Mouse (Mus musculus): Measurements from ENCODE around the gene Pcp4l1. TPM values are rescaled to one million over a fixed set of nuclear protein-coding genes. Genes with fewer than 3 reads are reported as not detected.
A peak's percentile ranks its signal among the peaks of the same experiment; 100 is the strongest.

The Pcp4l1 gene
- polyA plus RNA-seq, 1 experiment from 2014 or later = 26.7 TPM

DNA sequence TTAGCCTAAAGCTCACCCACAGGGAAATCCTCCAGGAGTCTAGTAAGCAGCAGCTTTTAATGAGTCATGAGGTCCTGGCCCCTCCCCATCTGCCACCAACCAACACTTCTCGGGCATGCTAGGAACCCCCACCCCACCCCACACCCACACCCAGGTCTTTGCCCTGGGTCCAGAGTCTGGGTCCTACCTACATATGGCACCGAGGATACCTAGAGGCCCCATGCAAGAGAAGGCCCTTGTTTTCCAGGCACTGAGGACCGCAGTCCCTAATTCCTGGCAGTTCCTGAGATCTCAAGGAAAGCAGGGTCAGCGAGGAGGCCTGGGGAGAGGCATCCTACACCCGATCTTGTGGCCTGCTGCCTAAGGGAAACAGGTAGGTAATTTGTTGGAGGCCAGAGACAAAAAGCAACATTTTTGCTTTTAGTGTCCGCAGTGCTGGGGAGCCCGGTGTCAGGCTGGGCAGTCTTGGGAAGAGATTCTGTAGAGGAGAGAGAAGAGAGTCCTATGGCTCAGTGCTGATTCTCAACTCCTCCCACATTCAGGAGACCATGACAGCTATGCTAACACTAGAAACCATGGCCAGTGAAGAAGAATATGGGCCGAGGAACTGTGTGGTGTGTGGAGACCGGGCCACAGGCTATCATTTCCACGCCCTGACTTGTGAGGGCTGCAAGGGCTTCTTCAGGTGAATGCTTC lies 17.9 kb upstream of the Pcp4l1 start, which contains the start of gene Nr1i3:
Gene Nr1i3, plus strand, starts transcription at position 170 of the 696 bp plus-strand sequence.
- Histone ChIP-seq H3K9me3 (replicated peaks) (no peaks in the 10 kb centered on the region), H3K27me3 (ENCODE audit: low read depth, poor library complexity, severe bottlenecking) (no peaks in the 10 kb centered on the region), H3K27ac (replicated peaks) (0 out of 2 replicates have a peak within 1 kb of the TSS, but pooled peaks have one; percentile 17), H3K4me1 (peaks cover 9% of the 10 kb centered on the region; the same call in 1 of the 2 replicates), H3K36me3 (peaks cover 12% of the 10 kb centered on the region), H3K4me3 (no peak within 1 kb of the TSS)
- DNase-seq (ENCODE audit: low spot score) = no peak
- 72% methylated on average over 10 of the region's 10 CpGs for WGBS

DNA sequence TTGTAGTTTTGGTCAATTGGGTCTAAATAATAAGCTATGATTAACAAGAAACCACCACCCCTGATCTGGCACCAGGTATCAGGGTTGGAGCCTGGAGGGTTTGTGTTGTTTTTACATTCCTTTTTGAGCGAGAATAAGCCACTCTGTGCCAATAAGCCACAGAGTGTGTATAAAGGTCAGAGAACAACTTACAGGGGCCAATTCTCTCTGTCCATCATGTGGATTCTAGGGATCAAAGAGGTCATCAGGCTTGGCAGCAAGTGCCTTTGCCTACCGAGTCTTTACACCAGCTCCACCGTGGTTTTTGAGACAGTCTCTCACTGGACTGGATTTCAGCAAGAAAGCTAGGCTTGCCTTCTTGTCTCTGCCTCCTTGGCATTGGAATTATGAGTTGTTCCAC lies 16.8 kb upstream of the Pcp4l1 start:
- peaks cover 9% of the 10 kb centered on the region; the same call in 1 of the 2 replicates for H3K4me1 ChIP-seq
- 0 out of 2 replicates have a peak, but pooled peaks cover 2% of the 10 kb centered on the region for H3K36me3 ChIP-seq
- H3K9me3 ChIP-seq (replicated peaks) = no peaks in the 10 kb centered on the region
- DNase-seq (ENCODE audit: low spot score) = no peak
- WGBS = 48% methylated on average over 3 of the region's 3 CpGs
- H3K27me3 ChIP-seq (ENCODE audit: low read depth, poor library complexity, severe bottlenecking) = no peaks in the 10 kb centered on the region
- no peak overlapping the region for H3K4me3 ChIP-seq
- H3K27ac ChIP-seq (replicated peaks) = no peak overlapping the region

DNA sequence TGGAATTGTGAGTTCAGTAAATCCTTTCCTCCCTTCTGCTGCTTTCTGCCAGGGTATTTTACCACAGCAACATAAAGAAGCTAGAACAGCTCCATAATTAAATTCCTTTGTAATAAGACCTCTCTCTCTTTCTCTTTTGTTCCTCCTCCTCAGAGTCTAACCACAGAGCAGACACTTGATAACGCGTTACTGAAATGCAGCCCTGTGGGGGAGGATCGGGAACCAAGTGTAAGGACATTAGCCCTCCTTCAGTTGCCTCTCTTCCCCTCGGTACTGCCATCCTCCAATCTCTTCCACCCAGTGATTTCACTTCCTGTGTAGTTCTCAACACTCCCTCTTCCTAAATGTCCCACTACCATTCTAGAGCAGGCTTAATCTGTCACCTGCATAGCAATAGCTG lies 13.3 kb upstream of the Pcp4l1 start:
- Histone ChIP-seq H3K36me3 (no peaks in the 10 kb centered on the region), H3K9me3 (replicated peaks) (no peaks in the 10 kb centered on the region), H3K27ac (replicated peaks) (no peak overlapping the region), H3K4me3 (no peak overlapping the region), H3K4me1 (peaks cover 9% of the 10 kb centered on the region; the same call in 1 of the 2 replicates), H3K27me3 (ENCODE audit: low read depth, poor library complexity, severe bottlenecking) (no peaks in the 10 kb centered on the region)
- 28% methylated on average over 4 of the region's 4 CpGs for WGBS
- DNase-seq (ENCODE audit: low spot score) = no peak

DNA sequence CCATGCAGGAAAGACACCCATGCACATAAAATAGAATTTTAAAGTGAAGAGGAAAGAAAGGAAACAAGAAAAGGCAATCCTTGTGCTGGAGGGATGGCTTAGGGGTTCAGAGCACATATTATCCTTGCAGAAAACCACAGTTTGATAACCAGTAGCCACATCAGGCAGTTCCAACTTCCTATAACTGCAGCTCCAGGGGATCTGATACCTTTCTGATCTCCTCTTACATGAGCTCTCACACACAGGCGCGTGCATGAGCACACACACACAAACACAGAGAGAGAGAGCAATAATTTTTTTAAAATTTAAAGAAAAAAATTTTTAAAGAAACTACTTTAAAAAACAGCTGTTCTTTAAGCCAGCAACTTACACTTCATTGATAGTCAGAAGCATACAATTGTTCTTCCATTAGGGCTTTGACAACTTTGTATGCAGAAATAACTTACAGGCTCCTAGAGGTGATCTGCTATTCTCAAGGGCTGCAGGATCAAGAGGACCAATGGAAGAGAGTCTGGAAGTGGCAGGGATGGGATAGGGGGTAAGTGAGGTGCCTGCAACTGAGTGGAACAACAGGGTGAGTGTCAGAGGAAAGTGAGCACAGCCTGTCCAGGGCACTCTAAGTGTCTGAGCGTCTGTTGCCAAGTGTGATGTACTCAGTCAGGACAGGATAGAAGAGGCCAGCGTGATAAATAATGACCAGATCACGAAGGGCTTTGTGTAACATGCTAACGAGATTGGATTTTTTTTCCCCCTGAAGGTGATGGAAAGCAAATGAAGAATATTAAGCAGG lies 9.8 kb upstream of the Pcp4l1 start:
- no peaks in the 10 kb centered on the region for H3K9me3 ChIP-seq (replicated peaks)
- DNase-seq (ENCODE audit: low spot score) = no peak
- no peaks in the 10 kb centered on the region for H3K36me3 ChIP-seq
- WGBS = 82% methylated on average over 6 of the region's 6 CpGs
- no peak overlapping the region for H3K27ac ChIP-seq (replicated peaks)
- no peak overlapping the region for H3K4me3 ChIP-seq
- H3K27me3 ChIP-seq (ENCODE audit: low read depth, poor library complexity, severe bottlenecking) = no peaks in the 10 kb centered on the region
- H3K4me1 ChIP-seq = 0 out of 2 replicates have a peak, but pooled peaks cover 5% of the 10 kb centered on the region

DNA sequence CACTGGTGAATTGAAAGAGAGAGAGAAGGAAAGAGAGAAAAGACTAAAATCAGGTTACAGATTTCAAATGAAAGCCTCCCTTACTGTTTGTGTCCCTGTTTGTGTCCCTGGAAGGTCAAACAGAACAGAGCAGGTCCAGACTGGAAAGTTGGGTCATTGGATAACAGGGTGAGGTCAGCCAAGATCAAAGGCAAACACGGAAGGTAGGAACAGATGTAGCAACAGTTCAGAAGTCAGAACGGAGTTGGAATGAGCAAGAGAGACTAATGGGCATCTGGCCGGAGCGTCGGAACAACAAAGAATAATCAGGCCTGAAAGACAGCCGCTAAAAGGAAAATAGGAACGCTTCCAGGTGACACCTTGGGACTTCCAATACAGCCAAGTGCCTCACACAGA lies 8.2 kb upstream of the Pcp4l1 start:
- no peaks in the 10 kb centered on the region for H3K36me3 ChIP-seq
- H3K4me3 ChIP-seq = no peak overlapping the region
- 0 out of 2 replicates have a peak, but pooled peaks cover 5% of the 10 kb centered on the region for H3K4me1 ChIP-seq
- no peaks in the 10 kb centered on the region for H3K9me3 ChIP-seq (replicated peaks)
- H3K27me3 ChIP-seq (ENCODE audit: low read depth, poor library complexity, severe bottlenecking) = no peaks in the 10 kb centered on the region
- 82% methylated on average over 7 of the region's 7 CpGs for WGBS
- no peak for DNase-seq (ENCODE audit: low spot score)
- no peak overlapping the region for H3K27ac ChIP-seq (replicated peaks)

DNA sequence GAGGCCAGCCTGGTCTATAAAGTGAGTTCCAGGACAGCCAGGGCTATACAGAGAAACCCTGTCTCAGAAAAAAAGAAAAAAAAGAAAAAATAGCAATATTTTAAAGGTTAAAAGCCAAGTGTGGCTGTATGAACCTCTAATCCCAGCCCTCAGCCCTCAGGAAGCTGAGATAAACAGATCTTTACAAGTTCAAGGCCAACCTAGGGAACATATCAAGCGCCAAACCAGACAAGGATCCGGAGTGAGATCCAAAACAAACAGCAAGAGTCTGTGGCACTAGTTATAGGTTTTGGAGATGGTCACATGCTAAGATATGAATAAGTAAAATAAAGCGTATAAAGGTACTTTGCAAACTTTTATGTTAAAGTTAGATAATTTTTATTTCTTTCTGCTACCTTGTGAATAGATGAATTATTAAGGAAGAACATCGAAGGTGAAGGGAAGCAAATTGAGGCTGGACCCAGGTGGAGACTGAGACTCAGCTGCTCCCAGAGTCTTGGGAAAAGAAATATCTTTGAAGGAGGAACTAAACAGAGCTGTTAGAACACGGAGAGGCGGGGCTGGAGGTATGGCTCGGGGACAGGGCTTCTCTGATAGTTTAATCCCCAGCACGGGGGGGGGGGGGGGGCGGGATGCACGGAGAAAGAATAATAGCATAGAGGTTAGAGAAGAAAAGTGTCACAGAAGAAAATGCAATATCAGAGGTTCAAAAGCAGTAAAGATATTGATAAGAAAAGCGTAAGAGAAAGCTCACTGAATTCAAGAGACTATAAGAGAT lies 7.6 kb upstream of the Pcp4l1 start:
- H3K4me1 ChIP-seq = 0 out of 2 replicates have a peak, but pooled peaks cover 5% of the 10 kb centered on the region
- H3K27ac ChIP-seq (replicated peaks) = no peak overlapping the region
- DNase-seq (ENCODE audit: low spot score) = no peak
- H3K27me3 ChIP-seq (ENCODE audit: low read depth, poor library complexity, severe bottlenecking) = peaks cover 4% of the 10 kb centered on the region
- no peaks in the 10 kb centered on the region for H3K9me3 ChIP-seq (replicated peaks)
- WGBS = 59% methylated on average over 11 of the region's 11 CpGs
- no peaks in the 10 kb centered on the region for H3K36me3 ChIP-seq
- no peak overlapping the region for H3K4me3 ChIP-seq

DNA sequence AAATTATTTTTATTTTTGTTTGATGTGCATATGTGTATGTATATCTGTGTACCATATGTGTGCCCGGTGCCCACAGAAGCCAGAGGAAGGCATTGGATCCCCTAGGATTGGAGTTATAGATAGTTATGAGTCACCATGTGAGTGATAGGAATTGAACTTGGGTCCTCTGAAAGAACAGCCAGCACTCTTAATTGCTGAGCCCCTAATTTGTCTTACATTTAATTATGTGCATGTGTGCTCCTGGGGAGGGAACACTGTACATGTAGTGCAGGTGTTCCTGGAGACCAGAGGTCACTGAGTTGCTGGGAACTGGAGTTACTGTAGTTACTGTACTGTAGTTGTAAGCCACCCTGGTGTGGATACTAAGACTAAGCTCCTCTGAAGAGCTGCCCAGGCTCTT lies 4.7 kb upstream of the Pcp4l1 start:
- peaks cover 12% of the 10 kb centered on the region for H3K4me1 ChIP-seq
- H3K9me3 ChIP-seq (replicated peaks) = no peaks in the 10 kb centered on the region
- DNase-seq (ENCODE audit: low spot score) = no peak
- no peak overlapping the region for H3K27ac ChIP-seq (replicated peaks)
- 90% methylated on average over 1 of the region's 1 CpGs for WGBS
- peaks cover 31% of the 10 kb centered on the region for H3K27me3 ChIP-seq (ENCODE audit: low read depth, poor library complexity, severe bottlenecking)
- no peak overlapping the region for H3K4me3 ChIP-seq
- H3K36me3 ChIP-seq = no peaks in the 10 kb centered on the region

DNA sequence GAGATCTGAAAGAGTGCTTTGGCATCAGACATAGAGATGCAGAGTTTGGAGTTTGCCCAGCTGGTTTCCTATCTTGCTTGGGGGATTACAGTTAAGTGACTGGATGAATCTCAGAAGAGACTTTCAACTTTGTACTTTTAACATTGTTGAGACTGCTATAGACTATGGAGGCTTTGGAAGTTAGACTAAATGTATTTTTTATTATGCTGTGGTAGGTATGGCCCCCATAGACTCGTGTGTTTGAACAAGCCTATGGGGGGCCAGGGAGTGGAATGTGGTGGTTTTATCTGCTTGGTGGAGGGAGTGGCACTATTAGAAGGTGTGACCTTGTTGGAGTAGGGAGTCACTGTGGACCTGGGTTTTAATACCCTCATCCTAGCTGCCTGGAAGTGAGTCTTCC lies 3.5 kb upstream of the Pcp4l1 start:
- Histone ChIP-seq H3K9me3 (replicated peaks) (no peaks in the 10 kb centered on the region), H3K4me3 (no peak overlapping the region), H3K36me3 (no peaks in the 10 kb centered on the region), H3K4me1 (peaks cover 24% of the 10 kb centered on the region), H3K27me3 (ENCODE audit: low read depth, poor library complexity, severe bottlenecking) (peaks cover 43% of the 10 kb centered on the region), H3K27ac (replicated peaks) (no peak overlapping the region)
- no peak for DNase-seq (ENCODE audit: low spot score)
- 74% methylated on average over 1 of the region's 1 CpGs for WGBS

DNA sequence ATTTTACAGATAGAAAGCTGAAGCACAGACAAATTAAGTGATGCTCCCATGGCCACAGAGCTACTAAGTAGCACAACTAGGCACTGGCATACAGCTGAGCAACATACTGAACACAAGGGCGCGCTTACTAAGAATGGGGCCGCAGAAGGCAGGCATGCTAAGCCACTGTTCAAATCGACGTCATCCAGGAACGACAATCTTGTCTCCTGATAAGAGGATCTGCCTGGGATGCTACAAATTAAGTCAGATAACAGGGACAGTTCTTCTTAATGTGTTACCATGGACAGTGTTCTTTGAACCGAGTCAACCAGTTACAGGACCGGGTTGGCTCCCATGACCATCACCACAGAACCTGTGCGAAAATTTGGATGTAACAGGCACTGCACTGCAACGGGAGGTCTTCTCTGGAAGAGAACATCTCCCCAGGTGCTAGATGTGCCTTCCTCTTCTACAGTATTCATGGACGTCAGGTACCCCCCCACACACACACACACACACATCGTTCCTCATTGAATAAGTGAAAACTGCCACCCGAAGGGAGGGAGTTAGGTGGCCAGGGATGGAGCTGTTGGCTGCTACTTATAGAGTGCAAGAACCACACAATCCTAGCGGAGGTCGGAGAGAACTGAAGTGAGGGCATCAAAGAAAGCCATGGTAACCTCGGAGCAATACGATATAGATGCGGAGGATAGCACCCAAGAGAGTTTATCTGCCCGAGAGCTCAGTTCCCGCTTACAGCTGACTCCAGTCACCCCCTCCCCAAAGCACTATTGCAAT lies 834 bp downstream of the Pcp4l1 start:
- peak overlapping the region; percentile 73 for H3K27ac ChIP-seq (replicated peaks)
- WGBS = 5% methylated on average over 20 of the region's 20 CpGs
- peak overlapping the region; percentile 81 for H3K4me3 ChIP-seq

DNA sequence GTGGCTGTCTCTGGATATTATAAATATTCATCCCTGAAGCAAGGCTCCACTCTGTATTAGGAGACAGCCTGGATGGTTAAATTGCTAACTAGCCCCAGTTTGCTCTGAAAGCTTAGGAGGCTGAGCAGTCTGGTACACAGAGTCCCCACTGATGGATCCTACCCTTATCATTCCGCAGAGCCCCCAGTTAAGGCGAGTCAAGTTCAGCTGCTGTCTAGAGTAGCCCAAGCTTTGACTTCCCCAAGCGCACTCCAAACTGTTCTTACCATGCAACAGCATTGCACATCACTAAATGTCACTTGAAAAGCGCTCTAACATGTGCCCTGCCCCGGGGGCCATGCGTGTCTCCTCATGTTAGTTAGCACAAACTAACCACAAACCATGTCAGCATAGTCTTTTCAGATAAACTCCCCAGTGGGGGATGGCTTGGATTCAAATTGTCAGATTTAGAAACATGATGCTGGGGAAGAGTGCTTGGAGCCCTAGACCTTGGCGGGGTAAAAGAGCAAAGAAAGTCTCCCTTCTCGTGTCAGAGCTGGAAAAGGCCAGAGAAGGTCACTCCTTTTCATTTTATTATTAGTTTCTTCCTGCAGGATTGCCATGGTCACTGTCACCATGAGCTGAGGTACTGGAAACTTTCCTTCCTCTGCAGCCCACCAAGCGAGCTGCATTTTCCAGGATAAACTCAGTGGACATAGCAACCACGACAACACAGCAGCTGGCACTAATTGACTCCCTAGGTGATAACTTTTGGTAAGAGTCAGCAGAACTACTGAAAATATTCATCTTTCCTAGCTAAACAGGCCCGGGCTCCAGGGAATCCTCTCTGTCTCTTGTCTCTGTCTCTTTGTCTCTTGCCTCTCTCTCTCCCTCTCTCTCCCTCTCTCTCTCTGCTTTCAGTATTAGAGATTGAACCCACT lies 1.9 kb downstream of the Pcp4l1 start:
- Histone ChIP-seq H3K27ac (replicated peaks) (peak overlapping the region; percentile 78), H3K27me3 (ENCODE audit: low read depth, poor library complexity, severe bottlenecking) (peaks cover 93% of the 10 kb centered on the region), H3K36me3 (no peaks in the 10 kb centered on the region), H3K4me1 (peaks cover 53% of the 10 kb centered on the region), H3K9me3 (replicated peaks) (no peaks in the 10 kb centered on the region), H3K4me3 (peak overlapping the region; percentile 81)
- 29% methylated on average over 11 of the region's 11 CpGs for WGBS
- peak; percentile 35 for DNase-seq (ENCODE audit: low spot score)

More for the DNA sequence above, 834 bp downstream of the Pcp4l1 start:
- Histone ChIP-seq H3K36me3 (no peaks in the 10 kb centered on the region), H3K4me1 (peaks cover 44% of the 10 kb centered on the region), H3K9me3 (replicated peaks) (no peaks in the 10 kb centered on the region), H3K27me3 (ENCODE audit: low read depth, poor library complexity, severe bottlenecking) (peaks cover 86% of the 10 kb centered on the region)
- DNase-seq (ENCODE audit: low spot score) = peak; percentile 22

DNA sequence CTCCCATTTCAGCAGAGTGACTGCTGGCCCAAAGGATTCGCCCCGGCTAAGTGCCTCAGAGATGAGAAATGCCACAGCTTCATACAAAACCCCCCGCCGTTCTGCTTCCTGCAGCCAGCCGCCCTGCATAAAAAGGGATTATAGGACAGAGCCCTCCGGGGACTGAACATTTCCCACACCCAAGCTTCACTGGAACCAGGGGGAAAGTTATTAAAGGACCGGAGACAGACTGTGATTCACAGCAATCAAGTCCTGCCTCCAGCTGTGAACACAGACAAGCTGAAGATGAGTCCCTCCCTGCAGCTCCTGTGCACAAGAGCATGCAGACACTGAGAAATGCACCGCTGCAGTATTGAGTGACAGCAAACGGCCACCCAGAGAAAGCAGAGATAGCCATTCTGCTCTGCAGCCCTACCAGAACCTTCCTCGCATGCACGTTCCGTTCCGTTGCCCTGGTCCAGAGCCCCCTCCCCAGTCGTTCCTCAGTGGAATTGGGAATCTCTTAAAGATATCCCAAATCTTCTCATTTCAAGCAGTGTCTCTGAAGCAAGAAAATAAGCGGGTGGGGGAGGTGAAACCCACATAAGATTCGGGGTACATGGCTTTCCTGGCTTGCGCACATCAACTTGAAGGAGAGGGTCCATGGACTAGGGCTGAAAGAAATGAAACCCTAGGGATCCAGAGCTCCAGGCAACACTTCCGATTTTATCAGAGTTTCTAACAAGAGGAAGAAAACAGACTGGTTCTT lies 2.8 kb downstream of the Pcp4l1 start:
- no peaks in the 10 kb centered on the region for H3K36me3 ChIP-seq
- H3K4me3 ChIP-seq = peak overlapping the region; percentile 81
- peak; percentile 73 for DNase-seq (ENCODE audit: low spot score)
- WGBS = 3% methylated on average over 18 of the region's 18 CpGs
- H3K27ac ChIP-seq (replicated peaks) = peak overlapping the region; percentile 78
- peaks cover 62% of the 10 kb centered on the region for H3K4me1 ChIP-seq
- peaks cover 85% of the 10 kb centered on the region for H3K27me3 ChIP-seq (ENCODE audit: low read depth, poor library complexity, severe bottlenecking)
- H3K9me3 ChIP-seq (replicated peaks) = no peaks in the 10 kb centered on the region
